Mouse (Mus musculus): Measurements from ENCODE around the gene Cyp2c55. TPM values are rescaled to one million over a fixed set of nuclear protein-coding genes. Genes with fewer than 3 reads are reported as not detected.
A peak's percentile ranks its signal among the peaks of the same experiment; 100 is the strongest.

Gene Cyp2c55
- not detected for total RNA-seq (2021)
- long read RNA-seq, experiment 1 = 0 reads
- long read RNA-seq, experiment 2 = 0 reads

- no peak for DNase-seq (ENCODE audit: low spot score)
Observed at GRCm38 (mm10) chr19:39006715-39007114, at the start of gene Cyp2c55. Gene Cyp2c55 (plus strand): TSS chr19:39007019.

GRCm38 (mm10) chr19:38970741-38971140 is 36.1 kb upstream of the Cyp2c55 start:
- no peak for DNase-seq (ENCODE audit: low spot score)

GRCm38 (mm10) chr19:38972581-38972980 is 34.2 kb upstream of the Cyp2c55 start:
- no peak for DNase-seq (ENCODE audit: low spot score)

- no peak for DNase-seq (ENCODE audit: low spot score)
Observed at GRCm38 (mm10) chr19:38973666-38974065, 33.2 kb upstream of the Cyp2c55 start.

GRCm38 (mm10) chr19:38976269-38976668 is 30.6 kb upstream of the Cyp2c55 start:
- no peak for DNase-seq (ENCODE audit: low spot score)

GRCm38 (mm10) chr19:38981966-38982365 is 24.9 kb upstream of the Cyp2c55 start:
- peak; percentile 45 for DNase-seq (ENCODE audit: low spot score)

- no peak for DNase-seq (ENCODE audit: low spot score)
Observed at GRCm38 (mm10) chr19:38998248-38998647, 8.6 kb upstream of the Cyp2c55 start.

GRCm38 (mm10) chr19:38998676-38999075 is 8.1 kb upstream of the Cyp2c55 start:
- DNase-seq (ENCODE audit: low spot score) = no peak

GRCm38 (mm10) chr19:39005132-39005531 is 1.7 kb upstream of the Cyp2c55 start:
- DNase-seq (ENCODE audit: low spot score) = no peak

GRCm38 (mm10) chr19:39057928-39058327 is 51.1 kb downstream of the Cyp2c55 start:
- no peak for DNase-seq (ENCODE audit: low spot score)

- no peak for DNase-seq (ENCODE audit: low spot score)
Observed at GRCm38 (mm10) chr19:39060719-39061118, 53.9 kb downstream of the Cyp2c55 start, which contains the start of gene Cyp2c65. Gene Cyp2c65 (plus strand): TSS chr19:39061015.

Small RNA genes lying within 50 kb of the gene (microRNA-seq; reads per million reads assigned to microRNA genes)
- gene Gm23800 = not detected

Other genes starting within 250 kb of the Cyp2c55 start
- gene Noc3l, start 187.8 kb upstream of the Cyp2c55 start, total RNA-seq (2021) = 1 to 10 TPM; 6.3 to 6.9 TPM
- 1 to 10 TPM; 3.4 to 4.1 TPM for gene Tbc1d12, start 170.4 kb upstream of the Cyp2c55 start, total RNA-seq (2021)
- gene Hells, start 76.1 kb upstream of the Cyp2c55 start, total RNA-seq (2021) = under 1 TPM; 0.28 to 0.87 TPM
- not detected for gene Cyp2c65, start 54.0 kb downstream of the Cyp2c55 start, total RNA-seq (2021)
- not detected for gene Cyp2c66, start 106.9 kb downstream of the Cyp2c55 start, total RNA-seq (2021)